18 mouse cellular contexts compared by ENCODE assay signal in the genomic region with DNA sequence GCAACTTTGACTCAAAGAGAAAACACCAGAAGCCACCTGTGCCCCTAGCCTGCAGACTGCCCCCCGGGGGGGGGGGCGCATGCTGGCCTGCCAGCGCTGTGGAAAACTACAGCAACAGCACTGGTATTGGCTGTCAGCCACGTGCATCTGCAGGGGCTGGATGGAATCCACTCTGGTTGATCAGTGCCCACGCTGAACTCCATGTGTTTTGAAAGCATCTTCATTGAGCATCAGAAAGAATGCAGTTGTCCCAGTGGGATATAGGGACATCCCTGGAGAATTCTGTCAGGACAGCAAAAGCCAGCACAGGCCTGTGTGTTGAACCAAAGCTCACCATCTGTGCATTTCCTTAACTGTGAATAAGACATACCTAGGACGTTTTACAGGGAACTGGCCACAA. TPM values are rescaled to one million over a fixed set of nuclear protein-coding genes. Genes with fewer than 3 reads are reported as not detected.
A peak's percentile ranks its signal among the peaks of the same experiment; 100 is the strongest.
DNase-seq lines count a peak whose midpoint lies in the region; ATAC-seq and TF ChIP-seq lines count a peak whose summit lies in the region.
"Had no signal": no experiment of that assay in that cellular context is flagged by ENCODE, and none has a peak within 500 bp of the region (broad histone marks: within the 10 kb centered on the region; RNA-seq: fewer than 3 reads in every experiment).

No protein-coding gene starts in this region.

- H3K27ac ChIP-seq in hindbrain, postnatal 0 days, result no peak overlapping the region
- H3K27ac ChIP-seq in hindbrain, embryonic 10.5 days, result no peak overlapping the region
- H3K27ac ChIP-seq in layer of hippocampus, adult 2 months, result peak overlapping the region; percentile 46; the same call in 1 of the 2 replicates
- no peak overlapping the region for H3K27ac ChIP-seq in gastrocnemius, adult 2 months
- no peak overlapping the region for H3K27ac ChIP-seq in liver, embryonic 11.5 days (ENCODE audit: low read depth, low read length)
- H3K27ac ChIP-seq: embryonic facial prominence, embryonic 12.5 days; heart, embryonic 10.5 days; intestine, embryonic 15.5 days; liver, embryonic 15.5 days; midbrain, embryonic 12.5 days had no signal

- TF ChIP-seq CTCF in hindbrain, postnatal 0 days (IDR thresholded peaks at IDR 0.05; ENCODE audit: low read depth), result no peak
- TF ChIP-seq CTCF in layer of hippocampus, adult 2 months (conservative IDR thresholded peaks at IDR 0.05), result no peak
- no peak for TF ChIP-seq CTCF in gastrocnemius, adult 2 months (IDR thresholded peaks at IDR 0.05)

- H3K9me3 ChIP-seq in hindbrain, postnatal 0 days (ENCODE audit: low read length), result no peaks in the 10 kb centered on the region
- no peaks in the 10 kb centered on the region for H3K9me3 ChIP-seq in hindbrain, embryonic 10.5 days
- H3K9me3 ChIP-seq in liver, embryonic 11.5 days (ENCODE audit: control insufficient read depth, low read length), result no peaks in the 10 kb centered on the region
- H3K9me3 ChIP-seq: embryonic facial prominence, embryonic 12.5 days; heart, embryonic 10.5 days; intestine, embryonic 15.5 days; limb, embryonic 10.5 days; liver, embryonic 15.5 days; midbrain, embryonic 12.5 days had no signal

- peaks cover 11% of the 10 kb centered on the region; the same call in 1 of the 2 replicates for H3K4me1 ChIP-seq in hindbrain, postnatal 0 days (ENCODE audit: insufficient read depth, low read length)
- peaks cover 20% of the 10 kb centered on the region for H3K4me1 ChIP-seq in hindbrain, embryonic 10.5 days (replicated peaks)
- no peaks in the 10 kb centered on the region for H3K4me1 ChIP-seq in liver, embryonic 11.5 days (replicated peaks; ENCODE audit: control insufficient read depth, insufficient read depth, low read length)
- H3K4me1 ChIP-seq: intestine, embryonic 15.5 days; liver, embryonic 15.5 days had no signal

- ATAC-seq in hindbrain, postnatal 0 days, result no peak
- ATAC-seq in liver, embryonic 11.5 days (replicated peaks; ENCODE audit: low FRiP score), result no peak
- ATAC-seq: intestine, embryonic 15.5 days had no signal

- no peak overlapping the region for H3K4me3 ChIP-seq in hindbrain, postnatal 0 days (ENCODE audit: low read length)
- no peak overlapping the region for H3K4me3 ChIP-seq in hindbrain, embryonic 10.5 days
- no peak overlapping the region for H3K4me3 ChIP-seq in layer of hippocampus, adult 2 months
- H3K4me3 ChIP-seq in gastrocnemius, adult 2 months, result no peak overlapping the region
- H3K4me3 ChIP-seq in liver, embryonic 11.5 days (ENCODE audit: low read depth, low read length), result no peak overlapping the region
- H3K4me3 ChIP-seq: embryonic facial prominence, embryonic 12.5 days; heart, embryonic 10.5 days; intestine, embryonic 15.5 days; limb, embryonic 10.5 days; liver, embryonic 15.5 days; midbrain, embryonic 12.5 days had no signal

- H3K27me3 ChIP-seq in hindbrain, postnatal 0 days (ENCODE audit: insufficient read depth, low read length), result no peaks in the 10 kb centered on the region
- H3K27me3 ChIP-seq in hindbrain, embryonic 10.5 days (ENCODE audit: insufficient read depth, poor library complexity, severe bottlenecking), result no peaks in the 10 kb centered on the region
- H3K27me3 ChIP-seq in liver, embryonic 11.5 days (replicated peaks; ENCODE audit: control insufficient read depth, insufficient read depth, low read length), result no peaks in the 10 kb centered on the region
- H3K27me3 ChIP-seq: embryonic facial prominence, embryonic 12.5 days; intestine, embryonic 15.5 days; liver, embryonic 15.5 days; midbrain, embryonic 12.5 days had no signal

- no peak overlapping the region for H3K9ac ChIP-seq in hindbrain, postnatal 0 days (replicated peaks; ENCODE audit: low read length)
- no peak overlapping the region for H3K9ac ChIP-seq in liver, embryonic 11.5 days (ENCODE audit: low read depth, low read length)
- H3K9ac ChIP-seq: embryonic facial prominence, embryonic 12.5 days; intestine, embryonic 15.5 days; liver, embryonic 15.5 days; midbrain, embryonic 12.5 days had no signal

- DNase-seq in hindbrain, postnatal 0 days (ENCODE audit: low spot score), result peak; percentile 62
- no peak for DNase-seq in hindbrain, embryonic 10.5 days (ENCODE audit: low spot score)
- peak; percentile 63 for DNase-seq in brain, adult 2 months (ENCODE audit: low read depth, low spot score)
- peak in 1 of 2 experiments; percentile 30 for DNase-seq in layer of hippocampus, adult 2 months (ENCODE audit: low spot score in 2 of 2)
- DNase-seq in right cerebral cortex, postnatal 14 days, result peak; percentile 38
- no peak for DNase-seq in gastrocnemius, adult 2 months
- DNase-seq in liver, embryonic 11.5 days (ENCODE audit: low spot score), result no peak
- DNase-seq: heart, postnatal 4 days had no signal

- H3K36me3 ChIP-seq in hindbrain, postnatal 0 days (ENCODE audit: insufficient read depth, low read length), result no peaks in the 10 kb centered on the region
- no peaks in the 10 kb centered on the region for H3K36me3 ChIP-seq in hindbrain, embryonic 10.5 days
- no peaks in the 10 kb centered on the region for H3K36me3 ChIP-seq in liver, embryonic 11.5 days (ENCODE audit: control insufficient read depth, insufficient read depth, low read length)
- H3K36me3 ChIP-seq: embryonic facial prominence, embryonic 12.5 days; heart, embryonic 10.5 days; intestine, embryonic 15.5 days; limb, embryonic 10.5 days; liver, embryonic 15.5 days; midbrain, embryonic 12.5 days had no signal

- 24% methylated on average over 6 of the region's 6 CpGs for WGBS in hindbrain, postnatal 0 days
- 62% methylated on average over 6 of the region's 6 CpGs for WGBS in hindbrain, embryonic 10.5 days
- 60% methylated on average over 6 of the region's 6 CpGs for WGBS in liver, embryonic 11.5 days

- no peak overlapping the region for H3K4me2 ChIP-seq in hindbrain, postnatal 0 days (ENCODE audit: low read depth, low read length)
- H3K4me2 ChIP-seq in liver, embryonic 11.5 days, result no peak overlapping the region
- H3K4me2 ChIP-seq: embryonic facial prominence, embryonic 12.5 days; intestine, embryonic 15.5 days; liver, embryonic 15.5 days; midbrain, embryonic 12.5 days had no signal

- intact Hi-C loops in gastrocnemius, adult 2 months (cut with DNase I), result no loop called here

RNA-seq across cellular contexts. Expression of gene Angpt4, which starts 20.0 kb away (rescaled TPM):
- 0.10 and 0.14 TPM in 2 replicates for total RNA-seq in hindbrain, postnatal 0 days (2014; rRNA removed)
- 0.28 and 0.29 TPM in 2 replicates for polyA plus RNA-seq in hindbrain, postnatal 0 days (2015; fragmentation: Nextera tagmentation; extraction: Ambion mirVana)
- polyA plus RNA-seq in hindbrain, embryonic 10.5 days (2016; fragmentation: Nextera tagmentation; extraction: Ambion mirVana), result 0.22 and 0.31 TPM in 2 replicates
- under 1 TPM in 1 of 2 experiments, not detected in 1; 0.20 TPM for total RNA-seq in layer of hippocampus, adult 2 months (2021)
- under 1 TPM in 1 of 2 experiments, not detected in 1; 0.20 TPM for total RNA-seq in gastrocnemius, adult 2 months (2021)
- polyA plus RNA-seq in liver, embryonic 11.5 days (2014; fragmentation: Nextera tagmentation; extraction: Ambion mirVana), result 0.32 and 0.42 TPM in 2 replicates
- polyA plus RNA-seq: liver, embryonic 15.5 days had no signal

RNA-seq across cellular contexts. Expression of gene Rspo4, which starts 48.3 kb away (rescaled TPM):
- 0.16 and 0.22 TPM in 2 replicates for total RNA-seq in hindbrain, postnatal 0 days (2014; rRNA removed)
- polyA plus RNA-seq in hindbrain, postnatal 0 days (2015; fragmentation: Nextera tagmentation; extraction: Ambion mirVana), result 0.33 and 0.51 TPM in 2 replicates
- 0.77 and 1.3 TPM in 2 replicates for polyA plus RNA-seq in hindbrain, embryonic 10.5 days (2016; fragmentation: Nextera tagmentation; extraction: Ambion mirVana)
- total RNA-seq in layer of hippocampus, adult 2 months (2021), result not detected
- not detected for total RNA-seq in gastrocnemius, adult 2 months (2021)
- 0.47 and 0.74 TPM in 2 replicates for polyA plus RNA-seq in liver, embryonic 11.5 days (2014; fragmentation: Nextera tagmentation; extraction: Ambion mirVana)
- total RNA-seq: gastrocnemius, adult 8-10 months; heart, postnatal 4 days had no signal
- polyA plus RNA-seq: cerebellum, adult 2 months; intestine, embryonic 15.5 days; large intestine, adult 2 months; liver, embryonic 15.5 days; midbrain, embryonic 12.5 days; spleen, adult 2 months had no signal

Comparison
In these comparisons a context has a peak if more than half of its experiments do, and no peak if none do; other contexts are left out.
1. DNase-seq: peak in hindbrain, postnatal 0 days (single experiment), brain, adult 2 months (single experiment) and right cerebral cortex, postnatal 14 days (single experiment); none in hindbrain, embryonic 10.5 days (single experiment), gastrocnemius, adult 2 months (single experiment) and liver, embryonic 11.5 days (single experiment).